Mouse (Mus musculus) cortical plate, adult 2 months (tissue): ENCODE results near the gene Trhr2.

ENCODE experiments used
- CTCF ChIP-seq: fragments of 200-500 bp; IDR thresholded peaks from 2 replicates; pipeline ENCODE4 v1.5.1; 2011; ENCODE audit warnings: mild to moderate bottlenecking, control low read depth, low read length; ENCODE audit not compliant: insufficient read depth; ENCODE audit errors: extremely low read depth
- POLR2A ChIP-seq: fragments of 200-500 bp; IDR thresholded peaks from 2 replicates; pipeline ENCODE4 v1.6.1; 2011; ENCODE audit warnings: mild to moderate bottlenecking, low read length, control low read depth; ENCODE audit not compliant: insufficient read depth; ENCODE audit errors: extremely low read depth

GRCm38 (mm10) chr8:122336251-122336910 lies 24.2 kb downstream of the Trhr2 start:
- TF ChIP-seq POLR2A, result no peak
- TF ChIP-seq CTCF, result no peak
